Mouse (Mus musculus) stomach, postnatal 0 days (tissue): ENCODE measurements around the gene Il17rb. TPM values are rescaled to one million over a fixed set of nuclear protein-coding genes. Genes with fewer than 3 reads are reported as not detected.

Experiments
- ATAC-seq: fragments of 200-750 bp; cut with Nextera tagmentation; 2 replicates; pipeline ENCODE4 v1.8.0; 2017; ENCODE audit not compliant: low FRiP score, low TSS enrichment
- DNase-seq: peaks from one replicate; pipeline ENCODE4 v3.0.0-alpha.2; 2016; ENCODE audit warnings: low spot score
- H3K27ac ChIP-seq: fragments of 300-500 bp; sonication (generic); replicated peaks from 2 replicates; pipeline ENCODE4 v1.5.1; 2014; ENCODE audit warnings: mild to moderate bottlenecking, control low read depth
- H3K27me3 ChIP-seq: fragments of 300-500 bp; sonication (generic); 2 replicates; pipeline ENCODE4 v1.6.1; 2014; ENCODE audit warnings: low read length; ENCODE audit not compliant: control insufficient read depth, insufficient read depth
- H3K36me3 ChIP-seq: fragments of 300-500 bp; sonication (generic); 2 replicates; pipeline ENCODE4 v1.6.1; 2014; ENCODE audit warnings: low read length, mixed read lengths; ENCODE audit not compliant: control insufficient read depth, insufficient read depth
- H3K4me1 ChIP-seq: fragments of 300-500 bp; sonication (generic); replicated peaks from 2 replicates; pipeline ENCODE4 v1.6.1; 2014; ENCODE audit warnings: antibody characterized with exemption; ENCODE audit not compliant: control insufficient read depth, insufficient read depth
- H3K4me2 ChIP-seq: fragments of 300-500 bp; sonication (generic); replicated peaks from 2 replicates; pipeline ENCODE4 v1.6.1; 2014; ENCODE audit warnings: low read depth, mild to moderate bottlenecking, control low read depth, moderate library complexity
- H3K4me3 ChIP-seq: fragments of 300-500 bp; sonication (generic); 2 replicates; pipeline ENCODE4 v1.5.1; 2014; ENCODE audit warnings: low read depth, low read length, control low read depth
- H3K9ac ChIP-seq: fragments of 300-500 bp; sonication (generic); 2 replicates; pipeline ENCODE4 v1.6.1; 2014; ENCODE audit warnings: mild to moderate bottlenecking, low read length, control low read depth, mixed read lengths
- H3K9me3 ChIP-seq: fragments of 300-500 bp; sonication (generic); 2 replicates; pipeline ENCODE4 v1.6.1; 2016; ENCODE audit warnings: low read length; ENCODE audit not compliant: control insufficient read depth
- CTCF ChIP-seq: IDR thresholded peaks from 2 replicates; pipeline ENCODE4 v1.5.1; 2016; ENCODE audit warnings: antibody characterized with exemption, low read depth, mild to moderate bottlenecking, moderate library complexity
- EP300 ChIP-seq: optimal IDR thresholded peaks from 2 replicates; pipeline ENCODE3; 2016; ENCODE audit warnings: antibody characterized with exemption
- WGBS: fragments of 180-500 bp; shearing (Covaris S2); extraction: QIAGEN DNeasy Blood & Tissue Kit; methylation state at CpG from one replicate; pipeline ENCODE4 v1.1.7; 2014; 5-methylcytosine and 5-hydroxymethylcytosine counted together
- microRNA-seq: library from miRNA; unstranded; fragments of <30 nt; microRNA quantifications from one replicate; pipeline ENCODE4, GENCODE M21; 2016
- polyA plus RNA-seq: library from polyadenylated mRNA; unstranded; fragments of >200 nt; fragmentation: Nextera tagmentation; extraction: Ambion mirVana; gene quantifications from 2 replicates; pipeline ENCODE4 v1.2.1, GENCODE M21; 2015

Il17rb gene
- polyA plus RNA-seq, 1 experiment from 2014 or later: 0.35 TPM

- H3K9me3 ChIP-seq: no peaks in the 10 kb centered on the region
- ATAC-seq (peak; percentile 53), DNase-seq (peak; percentile 53)
- WGBS: 74% methylated on average over 7 of the region's 7 CpGs
- H3K27me3 ChIP-seq: no peaks in the 10 kb centered on the region
- TF ChIP-seq CTCF: no peak
- no peak for TF ChIP-seq EP300
- peak overlapping the region; percentile 65 for H3K27ac ChIP-seq
- H3K4me2 ChIP-seq: no peak overlapping the region
- H3K36me3 ChIP-seq: peaks cover 17% of the 10 kb centered on the region; the same call in 1 of the 2 replicates
- no peak overlapping the region for H3K4me3 ChIP-seq
- no peak overlapping the region for H3K9ac ChIP-seq
- H3K4me1 ChIP-seq: no peaks in the 10 kb centered on the region
Observed at GRCm38 (mm10) chr14:29971446-29971845, 37.2 kb downstream of the Il17rb start.

GRCm38 (mm10) chr14:29968075-29968821, 40.4 kb downstream of the Il17rb start, which contains the start of gene Selenok:
Gene Selenok (plus strand): TSS chr14:29968308.
- Histone ChIP-seq H3K4me1 (no peaks in the 10 kb centered on the region), H3K9me3 (no peaks in the 10 kb centered on the region), H3K27me3 (no peaks in the 10 kb centered on the region), H3K4me3 (peak within 1 kb of the TSS; percentile 76), H3K4me2 (peak within 1 kb of the TSS; percentile 68), H3K36me3 (peaks cover 7% of the 10 kb centered on the region; the same call in 1 of the 2 replicates), H3K27ac (peak within 1 kb of the TSS; percentile 90), H3K9ac (peak within 1 kb of the TSS; percentile 88)
- peak; percentile 99 for ATAC-seq
- DNase-seq: peak; percentile 97
- TF ChIP-seq EP300 (no peak), CTCF (no peak)
- under 1% methylated on average over 49 of the region's 49 CpGs for WGBS

GRCm38 (mm10) chr14:29967611-29968010, 41.1 kb downstream of the Il17rb start:
- Histone ChIP-seq H3K36me3 (0 out of 2 replicates have a peak, but pooled peaks cover 4% of the 10 kb centered on the region), H3K9ac (peak overlapping the region; percentile 51; the same call in 1 of the 2 replicates), H3K4me2 (peak overlapping the region; percentile 62), H3K9me3 (no peaks in the 10 kb centered on the region), H3K4me3 (peak overlapping the region; percentile 76), H3K27me3 (no peaks in the 10 kb centered on the region), H3K27ac (peak overlapping the region; percentile 78; the same call in 1 of the 2 replicates), H3K4me1 (no peaks in the 10 kb centered on the region)
- WGBS: 57% methylated on average over 7 of the region's 7 CpGs
- TF ChIP-seq CTCF (no peak), EP300 (no peak)
- no peak for ATAC-seq
- DNase-seq: no peak

- TF ChIP-seq EP300: no peak
- no peak for TF ChIP-seq CTCF
- Histone ChIP-seq H3K9me3 (no peaks in the 10 kb centered on the region), H3K4me3 (no peak overlapping the region), H3K4me1 (no peaks in the 10 kb centered on the region), H3K4me2 (no peak overlapping the region), H3K27ac (no peak overlapping the region), H3K27me3 (no peaks in the 10 kb centered on the region), H3K9ac (no peak overlapping the region), H3K36me3 (no peaks in the 10 kb centered on the region)
- DNase-seq (no peak), ATAC-seq (no peak)
Observed at GRCm38 (mm10) chr14:29957393-29957792, 51.3 kb downstream of the Il17rb start.

- Histone ChIP-seq H3K9me3 (no peaks in the 10 kb centered on the region), H3K36me3 (no peaks in the 10 kb centered on the region), H3K4me1 (no peaks in the 10 kb centered on the region), H3K27me3 (no peaks in the 10 kb centered on the region), H3K9ac (no peak overlapping the region), H3K27ac (no peak overlapping the region), H3K4me2 (no peak overlapping the region), H3K4me3 (no peak overlapping the region)
- 61% methylated on average over 4 of the region's 4 CpGs for WGBS
- TF ChIP-seq CTCF (no peak), EP300 (no peak)
- no peak for ATAC-seq
- no peak for DNase-seq
Observed at GRCm38 (mm10) chr14:29950805-29951204, 57.9 kb downstream of the Il17rb start.

- no peak for ATAC-seq
- Histone ChIP-seq H3K4me2 (no peak overlapping the region), H3K36me3 (no peaks in the 10 kb centered on the region), H3K9ac (no peak overlapping the region), H3K4me1 (no peaks in the 10 kb centered on the region), H3K9me3 (no peaks in the 10 kb centered on the region), H3K4me3 (no peak overlapping the region), H3K27ac (no peak overlapping the region), H3K27me3 (no peaks in the 10 kb centered on the region)
- DNase-seq: no peak
- 61% methylated on average over 5 of the region's 5 CpGs for WGBS
- TF ChIP-seq EP300: no peak
- TF ChIP-seq CTCF: peak; percentile 24; the same call in 1 of the 2 replicates
Observed at GRCm38 (mm10) chr14:29946761-29947309, 61.9 kb downstream of the Il17rb start.

Small RNAs within 50 kb of the gene (microRNA-seq; reads per million reads assigned to microRNA genes)
- not detected for gene Mir6947

Other genes with a start within 250 kb of the Il17rb start
- 351 and 372 TPM in 2 replicates for gene Selenok, start 40.6 kb downstream of the Il17rb start, polyA plus RNA-seq
- gene Actr8, start 30.6 kb downstream of the Il17rb start, polyA plus RNA-seq: 27.6 and 28.7 TPM in 2 replicates
- 1.5 and 1.7 TPM in 2 replicates for gene Chdh, start 127 bp upstream of the Il17rb start, polyA plus RNA-seq